Mouse (Mus musculus): ENCODE measurements around the gene Fancc. TPM values are rescaled to one million over a fixed set of nuclear protein-coding genes. Genes with fewer than 3 reads are reported as not detected.

The Fancc gene
- polyA plus RNA-seq, 1 experiment from 2014 or later: 15.5 TPM

DNA sequence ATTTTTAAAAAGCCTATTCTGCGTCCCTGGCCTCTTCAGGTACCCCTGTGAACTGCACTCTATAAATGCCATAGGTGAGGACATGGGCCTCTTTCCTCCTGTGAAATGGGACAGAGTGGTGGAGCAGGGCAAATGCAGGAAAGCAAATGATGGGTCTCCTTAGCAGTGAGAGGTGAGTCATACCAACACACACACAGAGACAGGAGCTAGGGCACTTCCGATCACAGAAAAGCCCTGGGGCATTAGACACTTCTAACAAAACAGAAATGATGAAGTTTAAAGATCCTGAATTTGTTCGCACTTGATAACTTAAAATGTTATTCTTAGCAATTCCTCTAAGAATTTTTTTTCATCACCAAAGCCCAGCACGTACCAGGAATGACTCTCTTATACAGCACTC lies 157.1 kb downstream of the Fancc start:
- H3K27ac ChIP-seq (replicated peaks): no peak overlapping the region
- H3K9me3 ChIP-seq: no peaks in the 10 kb centered on the region
- no peak overlapping the region for H3K9ac ChIP-seq
- no peak for ATAC-seq (ENCODE audit: low FRiP score, low read depth)
- no peaks in the 10 kb centered on the region for H3K27me3 ChIP-seq
- H3K36me3 ChIP-seq: no peaks in the 10 kb centered on the region
- H3K4me1 ChIP-seq (replicated peaks): peaks cover 15% of the 10 kb centered on the region
- no peak overlapping the region for H3K4me3 ChIP-seq
- H3K4me2 ChIP-seq: no peak overlapping the region
- 93% methylated on average over 4 of the region's 4 CpGs for WGBS

DNA sequence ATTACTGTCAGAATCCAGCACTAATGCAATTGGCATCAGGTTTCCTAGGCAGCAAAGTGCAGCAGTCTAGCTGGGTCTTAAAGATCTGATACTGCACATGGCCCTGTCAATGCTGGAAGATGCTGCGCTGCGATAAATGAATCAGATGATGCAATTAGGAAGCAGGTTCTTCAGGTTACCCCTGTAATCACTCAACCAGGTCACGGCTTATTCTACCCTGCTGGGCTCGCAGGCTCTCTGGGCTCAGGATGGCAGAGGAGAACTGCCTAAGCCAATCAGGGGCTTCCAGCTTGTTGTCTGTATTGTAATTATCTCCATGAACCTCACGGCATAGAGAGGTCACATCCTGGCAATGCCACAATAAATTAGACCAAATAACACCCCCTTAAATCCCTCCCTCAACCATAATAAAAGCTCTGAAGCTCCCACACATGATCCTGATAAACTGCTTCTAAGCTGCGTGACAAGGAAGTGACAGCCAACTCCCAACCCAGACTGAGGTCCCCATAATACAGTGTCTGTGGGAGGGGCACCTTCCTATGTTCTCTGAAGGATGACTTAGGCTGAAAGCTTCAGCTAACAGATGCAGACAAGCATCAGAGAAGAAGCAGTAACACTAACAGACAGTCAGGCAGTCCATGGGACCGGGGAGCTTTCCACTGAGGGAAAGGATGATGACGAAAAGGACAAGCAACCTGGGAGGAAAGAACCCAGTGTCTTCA lies 159.7 kb downstream of the Fancc start:
- peak; percentile 52; the same call in 1 of the 2 replicates for ATAC-seq (ENCODE audit: low FRiP score, low read depth)
- Histone ChIP-seq H3K27ac (replicated peaks) (no peak overlapping the region), H3K27me3 (no peaks in the 10 kb centered on the region), H3K4me1 (replicated peaks) (peaks cover 15% of the 10 kb centered on the region), H3K36me3 (no peaks in the 10 kb centered on the region), H3K4me3 (no peak overlapping the region), H3K4me2 (0 out of 2 replicates have a peak overlapping the region, but pooled peaks have one; percentile 13), H3K9me3 (no peaks in the 10 kb centered on the region), H3K9ac (no peak overlapping the region)
- 47% methylated on average over 8 of the region's 8 CpGs for WGBS

DNA sequence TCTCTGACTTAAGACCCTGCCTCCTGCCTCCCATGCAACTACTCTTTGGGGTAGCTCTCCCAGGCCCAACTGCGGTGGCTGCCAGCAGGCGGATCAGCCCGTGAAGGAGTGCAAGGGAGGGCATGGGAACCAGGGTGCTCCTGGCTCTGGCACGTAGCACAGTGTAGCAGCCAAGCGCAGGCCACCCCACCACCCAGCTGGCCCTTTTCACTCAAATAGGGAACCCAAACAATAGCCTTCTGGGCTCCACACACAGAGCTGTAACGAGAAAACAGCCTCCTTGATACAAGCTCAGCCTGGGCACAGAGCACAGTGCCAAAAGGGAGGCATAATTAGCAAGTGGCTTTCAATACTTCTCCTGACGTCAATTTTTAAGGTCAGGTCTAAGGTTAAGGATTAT lies 160.7 kb downstream of the Fancc start:
- H3K9ac ChIP-seq: no peak overlapping the region
- H3K9me3 ChIP-seq: no peaks in the 10 kb centered on the region
- H3K36me3 ChIP-seq: no peaks in the 10 kb centered on the region
- peaks cover 15% of the 10 kb centered on the region for H3K4me1 ChIP-seq (replicated peaks)
- no peak overlapping the region for H3K4me3 ChIP-seq
- H3K27me3 ChIP-seq: no peaks in the 10 kb centered on the region
- 37% methylated on average over 7 of the region's 7 CpGs for whole genome bisulfite sequencing
- peak overlapping the region; percentile 11; the same call in 1 of the 2 replicates for H3K27ac ChIP-seq (replicated peaks)
- peak; percentile 89 for ATAC-seq (ENCODE audit: low FRiP score, low read depth)
- no peak overlapping the region for H3K4me2 ChIP-seq

DNA sequence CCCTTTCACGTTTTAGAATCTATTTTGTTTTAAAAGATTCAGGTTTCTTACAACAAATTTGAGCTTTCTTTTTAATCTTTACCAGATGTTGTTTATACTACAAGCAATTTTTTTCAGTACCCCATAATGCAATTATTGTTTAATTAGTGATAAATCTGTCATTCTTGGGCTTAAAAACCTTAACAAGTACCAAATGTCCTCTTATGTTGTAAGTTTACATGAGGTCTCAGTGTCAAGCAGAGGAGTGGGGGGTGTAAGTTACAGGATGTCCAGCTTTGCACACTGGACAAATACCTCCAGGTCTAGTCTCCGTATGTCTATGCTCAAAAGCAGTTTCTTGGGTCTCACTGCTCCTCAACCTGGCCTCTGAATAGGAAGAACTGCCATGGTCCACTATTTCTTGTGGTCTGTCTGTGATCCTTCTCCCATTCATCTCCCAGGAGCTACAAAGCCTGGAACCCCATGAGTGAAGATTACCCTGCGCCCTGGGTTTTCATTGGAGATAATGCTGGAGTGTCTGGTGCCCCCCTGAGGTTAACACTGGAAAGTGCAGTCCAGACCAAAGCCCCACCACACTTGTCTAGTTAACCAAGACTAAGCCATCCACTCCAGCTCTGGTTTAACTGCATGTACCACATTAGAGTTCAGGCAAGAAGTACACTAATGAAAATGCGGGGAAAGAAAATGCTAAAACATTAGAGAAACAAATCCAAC lies 161.5 kb downstream of the Fancc start:
- Histone ChIP-seq H3K4me3 (no peak overlapping the region), H3K36me3 (no peaks in the 10 kb centered on the region), H3K27ac (replicated peaks) (no peak overlapping the region), H3K4me2 (no peak overlapping the region), H3K4me1 (replicated peaks) (peaks cover 16% of the 10 kb centered on the region), H3K27me3 (no peaks in the 10 kb centered on the region), H3K9ac (no peak overlapping the region), H3K9me3 (no peaks in the 10 kb centered on the region)
- 70% methylated on average over 4 of the region's 4 CpGs for WGBS
- no peak for ATAC-seq (ENCODE audit: low FRiP score, low read depth)

DNA sequence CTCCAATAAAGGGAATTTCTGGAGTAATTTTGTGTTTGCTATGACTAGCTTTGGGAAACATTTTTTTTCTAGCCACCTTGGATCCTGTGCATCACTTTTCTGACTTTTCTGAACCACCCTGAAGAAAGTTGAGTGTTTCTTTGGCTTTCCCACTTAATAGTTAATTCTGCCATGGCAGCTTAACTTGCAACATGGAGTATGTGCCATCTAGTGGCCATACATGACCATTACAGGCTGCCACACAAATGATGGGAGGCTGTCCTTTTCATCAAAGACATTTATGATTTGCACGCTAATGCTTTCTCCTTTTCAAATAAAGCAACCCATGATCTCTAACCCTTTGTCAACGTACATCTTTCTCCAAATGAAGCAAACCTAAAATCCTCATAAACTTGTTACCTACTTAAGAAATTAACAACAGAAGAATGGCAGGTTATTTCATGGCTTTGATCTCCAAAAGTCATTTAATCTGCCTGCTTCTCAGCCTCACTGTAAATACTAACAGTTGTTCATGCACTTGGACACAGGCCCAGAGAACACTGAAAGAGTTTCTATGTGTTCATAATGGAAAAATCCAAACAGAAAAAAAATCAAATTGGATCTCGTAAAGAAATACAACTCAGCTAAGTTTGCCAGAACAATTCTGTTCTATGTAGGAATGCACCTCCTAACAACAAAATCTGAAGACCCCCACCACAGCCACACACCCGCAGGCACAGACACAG lies 164.3 kb downstream of the Fancc start:
- no peaks in the 10 kb centered on the region for H3K9me3 ChIP-seq
- 49% methylated on average over 4 of the region's 4 CpGs for WGBS
- no peak overlapping the region for H3K9ac ChIP-seq
- H3K4me3 ChIP-seq: no peak overlapping the region
- ATAC-seq (ENCODE audit: low FRiP score, low read depth): no peak
- H3K27me3 ChIP-seq: 0 out of 2 replicates have a peak, but pooled peaks cover 4% of the 10 kb centered on the region
- H3K4me1 ChIP-seq (replicated peaks): peaks cover 24% of the 10 kb centered on the region
- no peak overlapping the region for H3K4me2 ChIP-seq
- H3K27ac ChIP-seq (replicated peaks): no peak overlapping the region
- no peaks in the 10 kb centered on the region for H3K36me3 ChIP-seq

DNA sequence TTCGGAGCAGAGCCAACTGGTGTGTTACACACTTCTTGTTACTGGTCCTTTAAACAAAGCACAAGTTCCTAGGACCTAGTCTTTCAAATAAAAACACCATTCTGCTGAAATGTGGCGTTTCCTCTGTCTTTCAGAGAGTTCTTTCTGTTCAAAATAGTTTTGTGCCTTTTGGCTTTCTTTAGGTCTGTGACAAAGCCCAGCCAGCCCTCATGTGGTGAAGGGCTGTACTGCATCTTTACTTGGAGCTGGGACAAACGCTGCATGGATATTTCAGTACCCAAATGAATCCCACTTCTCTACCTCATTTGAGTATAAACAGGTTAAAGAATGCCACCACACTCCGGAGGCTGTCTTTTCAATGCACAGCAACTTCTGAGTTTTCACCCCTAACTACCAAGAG lies 165.7 kb downstream of the Fancc start:
- WGBS: 34% methylated on average over 4 of the region's 4 CpGs
- H3K4me3 ChIP-seq: no peak overlapping the region
- H3K36me3 ChIP-seq: no peaks in the 10 kb centered on the region
- ATAC-seq (ENCODE audit: low FRiP score, low read depth): no peak
- peaks cover 11% of the 10 kb centered on the region; the same call in 1 of the 2 replicates for H3K4me1 ChIP-seq (replicated peaks)
- no peak overlapping the region for H3K4me2 ChIP-seq
- H3K27ac ChIP-seq (replicated peaks): no peak overlapping the region
- H3K27me3 ChIP-seq: 0 out of 2 replicates have a peak, but pooled peaks cover 4% of the 10 kb centered on the region
- no peak overlapping the region for H3K9ac ChIP-seq
- no peaks in the 10 kb centered on the region for H3K9me3 ChIP-seq

DNA sequence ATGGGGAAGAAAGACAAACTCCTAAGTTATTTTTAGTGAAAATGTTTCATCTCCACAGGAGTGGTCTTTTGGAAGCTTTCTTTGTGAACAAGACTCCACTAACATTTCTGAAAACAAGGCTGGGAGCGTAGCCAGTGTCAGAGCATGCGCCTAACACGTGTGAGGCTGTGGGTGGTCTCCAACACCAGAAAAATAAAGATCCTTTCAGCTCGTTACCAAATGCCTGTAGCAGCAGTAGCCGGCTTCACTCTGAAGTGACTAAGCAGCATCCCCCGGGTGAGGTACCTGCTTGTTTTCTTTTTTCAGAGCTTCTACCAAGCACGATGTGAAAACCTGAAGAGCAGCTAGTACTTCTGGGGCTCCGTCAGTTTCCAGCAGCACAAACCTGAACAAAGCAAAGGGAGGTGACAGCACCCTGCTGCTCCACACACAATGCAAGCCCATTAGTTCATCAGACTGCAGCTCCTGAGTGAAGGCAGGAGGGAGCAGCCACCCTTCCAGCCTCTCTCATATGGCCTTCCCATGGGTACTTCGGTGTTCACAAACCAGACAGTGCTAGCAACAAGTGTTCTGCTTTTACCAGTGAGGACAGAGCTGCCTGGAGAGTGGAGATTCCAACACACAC lies 166.7 kb downstream of the Fancc start:
- H3K4me2 ChIP-seq: 0 out of 2 replicates have a peak overlapping the region, but pooled peaks have one; percentile 2

DNA sequence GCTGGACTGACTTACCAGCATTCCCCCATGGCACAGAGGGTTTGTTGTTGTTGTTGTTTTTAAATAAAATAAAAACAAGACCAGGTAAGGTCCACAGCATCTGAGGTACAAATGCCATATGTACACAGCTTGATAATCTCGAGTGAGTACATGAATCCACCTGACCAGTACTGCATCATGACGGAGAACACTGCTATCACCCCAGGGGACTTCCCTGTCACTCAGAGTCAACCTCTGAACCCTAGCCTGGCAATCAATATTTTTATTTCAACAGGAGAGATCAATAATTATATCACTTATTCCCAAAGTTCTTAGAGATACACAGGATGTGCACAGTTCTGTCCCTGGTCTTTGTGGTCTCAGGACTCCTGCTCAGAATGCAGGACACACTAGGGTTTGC lies 171.1 kb downstream of the Fancc start:
- no peak for ATAC-seq (ENCODE audit: low FRiP score, low read depth)
- 82% methylated on average over 2 of the region's 2 CpGs for WGBS
- Histone ChIP-seq H3K27ac (replicated peaks) (no peak overlapping the region), H3K9ac (no peak overlapping the region), H3K36me3 (no peaks in the 10 kb centered on the region), H3K4me3 (no peak overlapping the region), H3K4me2 (no peak overlapping the region), H3K4me1 (replicated peaks) (peaks cover 19% of the 10 kb centered on the region), H3K27me3 (0 out of 2 replicates have a peak, but pooled peaks cover 4% of the 10 kb centered on the region), H3K9me3 (no peaks in the 10 kb centered on the region)

More for the DNA sequence above, 166.7 kb downstream of the Fancc start:
- H3K9me3 ChIP-seq: no peaks in the 10 kb centered on the region
- no peak; the same call in 1 of the 2 replicates for ATAC-seq (ENCODE audit: low FRiP score, low read depth)
- 0 out of 2 replicates have a peak, but pooled peaks cover 4% of the 10 kb centered on the region for H3K27me3 ChIP-seq
- H3K4me3 ChIP-seq: no peak overlapping the region
- H3K36me3 ChIP-seq: no peaks in the 10 kb centered on the region
- WGBS: 13% methylated on average over 9 of the region's 9 CpGs
- H3K4me1 ChIP-seq (replicated peaks): peaks cover 11% of the 10 kb centered on the region; the same call in 1 of the 2 replicates
- no peak overlapping the region for H3K27ac ChIP-seq (replicated peaks)
- H3K9ac ChIP-seq: no peak overlapping the region

DNA sequence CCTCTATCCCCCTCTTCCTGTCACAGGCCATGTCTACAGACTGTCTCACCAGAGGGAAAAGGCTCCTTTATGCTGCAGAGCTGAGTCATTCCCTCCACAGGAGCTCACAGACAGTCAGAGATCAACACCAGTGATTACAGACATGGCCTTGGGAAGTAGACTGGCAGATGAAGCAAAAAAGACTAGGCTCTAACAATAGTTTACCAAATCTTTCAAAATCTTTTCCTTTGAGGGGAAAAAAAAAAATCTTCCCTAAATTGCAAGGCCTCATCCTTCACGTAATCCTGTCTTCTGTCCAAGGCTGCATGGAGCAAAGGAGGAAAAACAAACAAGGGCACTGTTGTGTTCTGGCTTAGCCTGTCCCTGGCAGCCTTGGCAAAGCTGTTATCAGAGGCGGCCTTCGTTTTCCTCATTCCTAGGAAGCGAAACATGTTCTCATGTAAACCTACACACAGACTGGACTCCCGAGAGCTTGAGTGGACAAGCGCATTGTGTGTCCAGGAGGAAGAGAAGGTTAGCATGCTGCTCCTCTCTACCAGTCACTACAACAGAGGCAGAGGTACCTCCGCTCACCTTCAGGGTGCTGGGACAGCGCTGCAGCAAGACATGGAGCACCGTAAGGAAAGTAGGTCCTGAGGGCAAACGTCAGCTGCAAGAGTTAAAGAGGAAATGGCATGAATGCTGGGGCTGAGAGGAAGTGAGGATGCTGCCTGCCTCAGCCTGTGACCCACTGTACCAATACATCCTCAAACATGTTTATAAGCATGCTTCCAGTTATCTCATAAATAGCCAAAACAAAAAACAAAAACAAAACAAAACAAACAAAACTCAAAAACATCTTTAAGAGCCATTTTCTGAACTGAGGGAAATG lies 171.9 kb downstream of the Fancc start:
- WGBS: 80% methylated on average over 10 of the region's 10 CpGs
- 0 out of 2 replicates have a peak, but pooled peaks cover 2% of the 10 kb centered on the region for H3K36me3 ChIP-seq
- no peak overlapping the region for H3K9ac ChIP-seq
- H3K27me3 ChIP-seq: 0 out of 2 replicates have a peak, but pooled peaks cover 4% of the 10 kb centered on the region
- peaks cover 15% of the 10 kb centered on the region for H3K4me1 ChIP-seq (replicated peaks)
- H3K9me3 ChIP-seq: no peaks in the 10 kb centered on the region
- no peak overlapping the region; the same call in 1 of the 2 replicates for H3K27ac ChIP-seq (replicated peaks)
- H3K4me3 ChIP-seq: no peak overlapping the region
- H3K4me2 ChIP-seq: no peak overlapping the region
- ATAC-seq (ENCODE audit: low FRiP score, low read depth): no peak

DNA sequence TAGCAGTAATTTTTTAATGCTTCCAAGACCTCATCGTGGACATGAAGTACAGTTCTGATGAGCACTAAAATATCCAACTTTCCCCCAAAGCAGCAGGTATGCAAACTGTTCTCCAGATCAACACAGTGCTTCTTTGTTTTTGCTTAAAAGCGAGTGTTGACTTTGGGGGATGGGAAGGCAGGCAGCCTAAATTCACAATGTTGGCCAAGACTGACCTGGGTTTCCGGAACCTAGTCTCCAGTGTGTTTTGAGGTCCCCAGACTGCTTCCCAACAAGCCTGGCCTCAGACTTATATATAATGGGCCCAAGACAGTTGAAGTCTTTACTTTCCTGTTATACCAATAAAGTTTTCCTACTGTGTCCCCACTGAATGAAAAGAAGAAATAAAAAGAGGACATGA lies 172.8 kb downstream of the Fancc start:
- no peak overlapping the region; the same call in 1 of the 2 replicates for H3K27ac ChIP-seq (replicated peaks)
- H3K4me1 ChIP-seq (replicated peaks): peaks cover 9% of the 10 kb centered on the region
- H3K4me3 ChIP-seq: no peak overlapping the region
- H3K9me3 ChIP-seq: no peaks in the 10 kb centered on the region
- 0 out of 2 replicates have a peak, but pooled peaks cover 4% of the 10 kb centered on the region for H3K27me3 ChIP-seq
- 68% methylated on average over 3 of the region's 3 CpGs for WGBS
- 0 out of 2 replicates have a peak, but pooled peaks cover 2% of the 10 kb centered on the region for H3K36me3 ChIP-seq
- H3K4me2 ChIP-seq: no peak overlapping the region
- H3K9ac ChIP-seq: no peak overlapping the region
- no peak for ATAC-seq (ENCODE audit: low FRiP score, low read depth)

Data from hindbrain, embryonic 15.5 days (tissue).